Comparison of ENCODE assay signal across 15 mouse cellular contexts in the genomic region with DNA sequence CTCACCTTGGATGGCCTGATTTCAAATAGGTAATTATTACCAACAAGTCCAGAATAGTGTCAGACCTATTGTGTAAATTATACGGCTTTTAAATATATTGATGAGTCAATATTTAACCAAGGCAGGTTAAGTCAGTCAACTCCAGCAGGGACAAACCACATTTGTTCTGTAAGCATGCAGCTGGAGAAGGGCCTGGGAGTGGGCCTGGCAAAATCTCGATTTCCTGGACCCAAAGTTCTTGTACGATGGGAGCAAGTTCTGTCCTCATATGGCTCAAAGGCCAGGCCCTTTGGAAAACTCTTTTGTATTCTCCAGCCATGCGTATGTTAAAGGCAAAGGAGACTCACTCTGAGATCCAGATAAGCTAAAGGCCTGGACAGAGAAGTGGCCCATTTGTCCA.
DNase-seq lines count a peak whose midpoint lies in the region; ATAC-seq and TF ChIP-seq lines count a peak whose summit lies in the region.
"Had no signal": no experiment of that assay in that cellular context is flagged by ENCODE, and none has a peak within 500 bp of the region (broad histone marks: within the 10 kb centered on the region; RNA-seq: fewer than 3 reads in every experiment).

No protein-coding gene starts in this region.

- TF ChIP-seq EP300 in lung, postnatal 0 days (IDR thresholded peaks at IDR 0.05), result no peak

- H3K9me3 ChIP-seq in embryonic facial prominence, embryonic 12.5 days, result no peaks in the 10 kb centered on the region
- H3K9me3 ChIP-seq in embryonic facial prominence, embryonic 10.5 days, result no peaks in the 10 kb centered on the region
- no peaks in the 10 kb centered on the region for H3K9me3 ChIP-seq in lung, embryonic 15.5 days
- H3K9me3 ChIP-seq in lung, postnatal 0 days (ENCODE audit: low read length), result no peaks in the 10 kb centered on the region
- H3K9me3 ChIP-seq in stomach, embryonic 16.5 days (replicated peaks; ENCODE audit: control insufficient read depth, low read length), result no peaks in the 10 kb centered on the region
- no peaks in the 10 kb centered on the region for H3K9me3 ChIP-seq in forebrain, embryonic 15.5 days
- H3K9me3 ChIP-seq: liver, embryonic 15.5 days; midbrain, embryonic 12.5 days; neural tube, embryonic 12.5 days had no signal

- H3K36me3 ChIP-seq in embryonic facial prominence, embryonic 12.5 days, result no peaks in the 10 kb centered on the region
- no peaks in the 10 kb centered on the region for H3K36me3 ChIP-seq in embryonic facial prominence, embryonic 10.5 days (replicated peaks)
- H3K36me3 ChIP-seq in lung, embryonic 15.5 days, result no peaks in the 10 kb centered on the region
- no peaks in the 10 kb centered on the region for H3K36me3 ChIP-seq in lung, postnatal 0 days (ENCODE audit: insufficient read depth, low read length)
- no peaks in the 10 kb centered on the region for H3K36me3 ChIP-seq in stomach, embryonic 16.5 days (ENCODE audit: control insufficient read depth, insufficient read depth, low read length)
- H3K36me3 ChIP-seq in forebrain, embryonic 15.5 days, result no peaks in the 10 kb centered on the region
- H3K36me3 ChIP-seq: liver, embryonic 15.5 days; midbrain, embryonic 12.5 days; neural tube, embryonic 12.5 days had no signal

- no peak for ATAC-seq in embryonic facial prominence, embryonic 12.5 days (ENCODE audit: insufficient number of reproducible peaks, insufficient read depth, low FRiP score, low TSS enrichment)
- ATAC-seq in lung, embryonic 15.5 days (ENCODE audit: borderline replicate concordance, extremely low read depth, low FRiP score, low TSS enrichment), result no peak
- no peak for ATAC-seq in lung, postnatal 0 days
- ATAC-seq in stomach, embryonic 16.5 days (ENCODE audit: insufficient read depth, low FRiP score), result peak; percentile 75
- no peak for ATAC-seq in forebrain, embryonic 15.5 days (replicated peaks)
- ATAC-seq: inflammation-experienced regulatory T-cells, adult 6 months had no signal

- DNase-seq in embryonic facial prominence, embryonic 10.5 days (ENCODE audit: low spot score), result no peak
- DNase-seq in lung, postnatal 0 days (ENCODE audit: low spot score), result no peak
- DNase-seq in kidney, postnatal 10 days, result peak; percentile 18
- DNase-seq in layer of hippocampus, postnatal 36 days, result no peak
- DNase-seq: adrenal gland, postnatal 36 days; heart, postnatal 4 days; thymus, adult 2 months had no signal

- 77% methylated on average over 4 of the region's 4 CpGs for WGBS in embryonic facial prominence, embryonic 12.5 days
- WGBS in embryonic facial prominence, embryonic 10.5 days, result 86% methylated on average over 4 of the region's 4 CpGs
- WGBS in lung, embryonic 15.5 days, result 59% methylated on average over 4 of the region's 4 CpGs
- WGBS in lung, postnatal 0 days, result 47% methylated on average over 4 of the region's 4 CpGs
- WGBS in stomach, embryonic 16.5 days, result 61% methylated on average over 4 of the region's 4 CpGs
- 73% methylated on average over 4 of the region's 4 CpGs for WGBS in forebrain, embryonic 15.5 days

- H3K4me1 ChIP-seq in embryonic facial prominence, embryonic 12.5 days, result peaks cover 21% of the 10 kb centered on the region; the same call in 1 of the 2 replicates
- H3K4me1 ChIP-seq in embryonic facial prominence, embryonic 10.5 days, result peaks cover 28% of the 10 kb centered on the region
- H3K4me1 ChIP-seq in lung, embryonic 15.5 days, result peaks cover 35% of the 10 kb centered on the region
- H3K4me1 ChIP-seq in lung, postnatal 0 days (ENCODE audit: insufficient read depth, low read depth, low read length), result no peaks in the 10 kb centered on the region
- H3K4me1 ChIP-seq in stomach, embryonic 16.5 days (ENCODE audit: control insufficient read depth, insufficient read depth, low read length), result peaks cover 28% of the 10 kb centered on the region
- peaks cover 41% of the 10 kb centered on the region for H3K4me1 ChIP-seq in forebrain, embryonic 15.5 days
- H3K4me1 ChIP-seq: liver, embryonic 15.5 days had no signal

- no peaks in the 10 kb centered on the region for H3K27me3 ChIP-seq in embryonic facial prominence, embryonic 12.5 days
- no peaks in the 10 kb centered on the region for H3K27me3 ChIP-seq in embryonic facial prominence, embryonic 10.5 days (replicated peaks; ENCODE audit: low read depth, poor library complexity, severe bottlenecking)
- H3K27me3 ChIP-seq in lung, embryonic 15.5 days, result no peaks in the 10 kb centered on the region
- H3K27me3 ChIP-seq in lung, postnatal 0 days (replicated peaks; ENCODE audit: insufficient read depth, low read length), result no peaks in the 10 kb centered on the region
- no peaks in the 10 kb centered on the region for H3K27me3 ChIP-seq in stomach, embryonic 16.5 days (ENCODE audit: control insufficient read depth, insufficient read depth, low read length)
- no peaks in the 10 kb centered on the region for H3K27me3 ChIP-seq in forebrain, embryonic 15.5 days
- H3K27me3 ChIP-seq: liver, embryonic 15.5 days; midbrain, embryonic 12.5 days; neural tube, embryonic 12.5 days had no signal

- H3K4me3 ChIP-seq in embryonic facial prominence, embryonic 12.5 days, result no peak overlapping the region
- no peak overlapping the region for H3K4me3 ChIP-seq in embryonic facial prominence, embryonic 10.5 days
- no peak overlapping the region for H3K4me3 ChIP-seq in lung, embryonic 15.5 days
- H3K4me3 ChIP-seq in lung, postnatal 0 days (ENCODE audit: low read depth, low read length), result no peak overlapping the region
- no peak overlapping the region for H3K4me3 ChIP-seq in stomach, embryonic 16.5 days (replicated peaks; ENCODE audit: low read length)
- no peak overlapping the region for H3K4me3 ChIP-seq in forebrain, embryonic 15.5 days
- H3K4me3 ChIP-seq: liver, embryonic 15.5 days; midbrain, embryonic 12.5 days; neural tube, embryonic 12.5 days had no signal

- H3K4me2 ChIP-seq in embryonic facial prominence, embryonic 12.5 days (replicated peaks), result no peak overlapping the region
- H3K4me2 ChIP-seq in lung, embryonic 15.5 days, result no peak overlapping the region
- no peak overlapping the region for H3K4me2 ChIP-seq in lung, postnatal 0 days (replicated peaks; ENCODE audit: low read depth, low read length)
- H3K4me2 ChIP-seq in stomach, embryonic 16.5 days (ENCODE audit: low read depth, low read length), result no peak overlapping the region
- no peak overlapping the region for H3K4me2 ChIP-seq in forebrain, embryonic 15.5 days (replicated peaks)
- H3K4me2 ChIP-seq: liver, embryonic 15.5 days; midbrain, embryonic 12.5 days had no signal

- no peak for TF ChIP-seq CTCF in lung, postnatal 0 days (IDR thresholded peaks at IDR 0.05)

- H3K27ac ChIP-seq in embryonic facial prominence, embryonic 12.5 days, result peak overlapping the region; percentile 20; the same call in 1 of the 2 replicates
- H3K27ac ChIP-seq in embryonic facial prominence, embryonic 10.5 days (replicated peaks), result no peak overlapping the region
- H3K27ac ChIP-seq in lung, embryonic 15.5 days, result peak overlapping the region; percentile 51
- H3K27ac ChIP-seq in lung, postnatal 0 days (ENCODE audit: low read length), result no peak overlapping the region
- H3K27ac ChIP-seq in stomach, embryonic 16.5 days (ENCODE audit: low read length), result peak overlapping the region; percentile 87
- H3K27ac ChIP-seq in forebrain, embryonic 15.5 days (replicated peaks), result no peak overlapping the region
- H3K27ac ChIP-seq: liver, embryonic 15.5 days; midbrain, embryonic 12.5 days; neural tube, embryonic 12.5 days had no signal

- no peak overlapping the region for H3K9ac ChIP-seq in embryonic facial prominence, embryonic 12.5 days
- H3K9ac ChIP-seq in lung, embryonic 15.5 days, result no peak overlapping the region
- H3K9ac ChIP-seq in lung, postnatal 0 days (replicated peaks; ENCODE audit: low read depth), result no peak overlapping the region
- no peak overlapping the region for H3K9ac ChIP-seq in stomach, embryonic 16.5 days (ENCODE audit: low read length)
- H3K9ac ChIP-seq in forebrain, embryonic 15.5 days (replicated peaks), result no peak overlapping the region
- H3K9ac ChIP-seq: liver, embryonic 15.5 days; midbrain, embryonic 12.5 days; neural tube, embryonic 12.5 days had no signal

Comparison
In these comparisons a context has a peak if more than half of its experiments do, and no peak if none do; other contexts are left out.
1. H3K27ac ChIP-seq: peak in embryonic facial prominence, embryonic 12.5 days (single experiment), lung, embryonic 15.5 days (single experiment) and stomach, embryonic 16.5 days (single experiment); none in embryonic facial prominence, embryonic 10.5 days (single experiment), lung, postnatal 0 days (single experiment) and forebrain, embryonic 15.5 days (single experiment).